Mouse (Mus musculus) layer of hippocampus, adult 6 months (tissue): ENCODE measurements around the gene Ifngr1. TPM values are rescaled to one million over a fixed set of nuclear protein-coding genes. Genes with fewer than 3 reads are reported as not detected.

Source experiments
- long read RNA-seq, 2 experiments: library from polyadenylated mRNA; unstranded; transcript quantifications; one replicate each; pipeline ENCODE4 v2.0.0; 2019 to 2020
- polyA plus RNA-seq: library from polyadenylated mRNA; unstranded; fragments of <200 nt; fragmentation: Nextera tagmentation; gene quantifications from 2 replicates; pipeline ENCODE4 v1.2.3, GENCODE M21; 2021

The Ifngr1 gene
- 24.0 TPM in 2 replicates for polyA plus RNA-seq
- long read RNA-seq, experiment 1, transcript Ifngr1-201 (7 exons, 2,112 nt), result major isoform, 38 of 43 reads
- long read RNA-seq, experiment 1, partial matches to known transcripts, result 4 of 43 reads
- long read RNA-seq, experiment 1, other reads (novel, unspliced or antisense), result 1 of 43 reads
- long read RNA-seq, experiment 2, transcript Ifngr1-201 (7 exons, 2,112 nt), result major isoform, 107 of 117 reads
- long read RNA-seq, experiment 2, partial matches to known transcripts, result 5 of 117 reads
- long read RNA-seq, experiment 2, other reads (novel, unspliced or antisense), result 3 of 117 reads

DNA sequence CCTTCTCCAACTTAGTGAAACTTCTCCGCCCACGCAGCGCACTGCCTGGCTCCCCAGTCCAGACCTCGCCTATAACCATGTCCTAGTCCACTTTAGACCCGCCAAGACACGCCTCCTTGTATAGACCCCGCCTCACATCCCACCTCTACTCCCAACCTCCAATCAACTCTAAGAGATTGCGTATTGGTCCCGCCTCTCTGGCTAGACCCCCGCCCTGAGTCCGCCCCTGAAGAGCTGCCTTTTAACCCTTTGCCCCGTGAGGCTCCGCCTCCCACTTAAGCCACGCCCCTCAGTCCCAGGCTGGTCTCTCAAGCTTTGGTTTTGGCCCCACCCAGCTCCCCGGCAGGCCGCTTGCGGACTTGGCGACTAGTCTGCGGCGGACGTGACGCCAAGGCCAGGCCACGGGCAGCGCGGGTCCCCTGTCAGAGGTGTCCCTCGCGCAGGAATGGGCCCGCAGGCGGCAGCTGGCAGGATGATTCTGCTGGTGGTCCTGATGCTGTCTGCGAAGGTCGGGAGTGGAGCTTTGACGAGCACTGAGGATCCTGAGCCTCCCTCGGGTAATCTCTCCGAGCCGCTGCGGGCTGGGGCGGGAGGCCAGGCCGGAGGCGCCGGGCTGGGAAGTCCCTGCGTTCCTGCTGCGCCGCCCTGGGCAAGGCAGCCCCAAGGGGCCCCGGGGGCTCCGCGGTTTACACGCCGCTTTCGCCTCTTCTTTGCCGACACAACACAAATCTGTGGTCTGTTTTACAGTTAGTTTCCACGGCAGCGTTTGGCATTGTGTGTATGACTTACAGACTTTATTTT lies at the start of gene Ifngr1:
Ifngr1 (plus strand) TSS at position 309 of the 801 bp plus-strand sequence.

DNA sequence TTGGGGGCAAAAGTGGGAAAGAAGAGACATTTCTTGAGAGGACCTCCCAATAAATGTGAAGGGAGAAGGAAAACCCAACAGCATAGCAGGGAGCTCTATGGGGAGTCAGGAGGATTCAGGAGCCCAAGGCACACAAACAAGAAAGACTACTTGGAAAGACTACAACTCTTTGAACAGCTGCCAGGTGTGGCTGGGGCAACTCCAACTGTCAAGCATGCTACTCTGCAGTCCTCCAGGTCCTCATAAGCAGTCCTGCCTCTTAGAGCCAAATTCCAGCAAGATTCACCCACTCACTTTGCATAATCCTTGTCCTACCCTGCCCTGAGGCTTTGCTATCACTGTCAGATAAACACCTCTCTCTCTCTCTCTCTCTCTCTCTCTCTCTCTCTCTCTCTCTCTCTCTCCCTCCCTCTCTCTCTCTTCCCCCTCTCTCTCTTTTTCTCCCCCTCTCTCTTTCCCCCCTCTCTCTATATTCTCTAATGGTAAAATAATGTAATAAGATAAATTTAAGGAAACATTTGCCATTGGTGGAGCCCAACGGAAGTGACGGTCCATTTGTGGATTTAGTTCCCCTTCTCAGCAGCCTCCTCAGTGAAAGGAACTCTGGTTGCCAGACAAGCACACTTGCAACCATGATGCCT lies 29.8 kb downstream of the Ifngr1 start, which contains the start of gene Il22ra2:
Il22ra2 (plus strand) TSS at position 591 of the 641 bp plus-strand sequence.

Other genes starting within 250 kb of the Ifngr1 start
- not detected in 2 replicates for gene Olig3, start 235.4 kb upstream of the Ifngr1 start, polyA plus RNA-seq
- not detected in 2 replicates for gene Il22ra2, start 30.0 kb downstream of the Ifngr1 start, polyA plus RNA-seq
- 0.09 TPM in 1 of 2 replicates, not detected in the other for gene Il20ra, start 120.6 kb downstream of the Ifngr1 start, polyA plus RNA-seq